Mouse (Mus musculus) hindbrain, embryonic 15.5 days (tissue): Measurements from ENCODE around the gene Lrrn4. TPM values are rescaled to one million over a fixed set of nuclear protein-coding genes. Genes with fewer than 3 reads are reported as not detected.

Experiments used
- ATAC-seq: fragments of 200-750 bp; cut with Nextera tagmentation; 2 replicates; pipeline ENCODE4 v1.8.0; 2017; ENCODE audit warnings: low read depth, moderate number of reproducible peaks, moderate TSS enrichment; ENCODE audit not compliant: low FRiP score
- H3K27ac ChIP-seq: fragments of 300-500 bp; sonication (generic); replicated peaks from 2 replicates; pipeline ENCODE4 v1.5.1; 2015; ENCODE audit warnings: mild to moderate bottlenecking, inconsistent platforms
- H3K27me3 ChIP-seq: fragments of 300-500 bp; sonication (generic); 2 replicates; pipeline ENCODE4 v1.6.1; 2015; ENCODE audit warnings: control low read depth, inconsistent platforms
- H3K36me3 ChIP-seq: fragments of 300-500 bp; sonication (generic); 2 replicates; pipeline ENCODE4 v1.6.1; 2015; ENCODE audit warnings: control low read depth, inconsistent platforms
- H3K4me1 ChIP-seq: fragments of 300-500 bp; sonication (generic); replicated peaks from 2 replicates; pipeline ENCODE4 v1.6.1; 2015; ENCODE audit warnings: control low read depth, inconsistent platforms
- H3K4me2 ChIP-seq: fragments of 300-500 bp; sonication (generic); 2 replicates; pipeline ENCODE4 v1.6.1; 2015; ENCODE audit warnings: moderate library complexity, mild to moderate bottlenecking, inconsistent platforms
- H3K4me3 ChIP-seq: fragments of 300-500 bp; sonication (generic); 2 replicates; pipeline ENCODE4 v1.5.1; 2015; ENCODE audit warnings: mild to moderate bottlenecking, inconsistent platforms
- H3K9ac ChIP-seq: fragments of 300-500 bp; sonication (generic); 2 replicates; pipeline ENCODE4 v1.6.1; 2015; ENCODE audit warnings: inconsistent platforms
- H3K9me3 ChIP-seq: fragments of 300-500 bp; sonication (generic); 2 replicates; pipeline ENCODE4 v1.6.1; 2016; ENCODE audit warnings: control low read depth, inconsistent platforms
- WGBS: fragments of 180-500 bp; shearing (Covaris S2); methylation state at CpG from one replicate; pipeline ENCODE4 v1.1.7; 2015; 5-methylcytosine and 5-hydroxymethylcytosine counted together
- polyA plus RNA-seq: library from polyadenylated mRNA; unstranded; fragments of >200 nt; fragmentation: Nextera tagmentation; extraction: Ambion mirVana; gene quantifications from 2 replicates; pipeline ENCODE4 v1.2.1, GENCODE M21; 2015

The Lrrn4 gene
- polyA plus RNA-seq, 1 experiment from 2014 or later: 0.69 TPM

- ATAC-seq: no peak
- 96% methylated on average over 1 of the region's 1 CpGs for WGBS
- no peaks in the 10 kb centered on the region for H3K27me3 ChIP-seq
These were observed 19.9 kb upstream of the Lrrn4 start for GRCm38 (mm10) chr2:132900596-132900995.

GRCm38 (mm10) chr2:132898211-132898610 is 17.5 kb upstream of the Lrrn4 start:
- no peak for ATAC-seq
- Histone ChIP-seq H3K27ac (no peak overlapping the region), H3K27me3 (no peaks in the 10 kb centered on the region), H3K36me3 (no peaks in the 10 kb centered on the region), H3K4me2 (no peak overlapping the region), H3K9me3 (no peaks in the 10 kb centered on the region), H3K9ac (no peak overlapping the region), H3K4me1 (no peaks in the 10 kb centered on the region), H3K4me3 (no peak overlapping the region)
- 80% methylated on average over 1 of the region's 1 CpGs for WGBS

More at GRCm38 (mm10) chr2:132900596-132900995, 19.9 kb upstream of the Lrrn4 start:
- no peak overlapping the region for H3K27ac ChIP-seq
- no peak overlapping the region for H3K4me3 ChIP-seq
- H3K9me3 ChIP-seq: no peaks in the 10 kb centered on the region
- H3K4me2 ChIP-seq: no peak overlapping the region
- H3K4me1 ChIP-seq: no peaks in the 10 kb centered on the region
- H3K9ac ChIP-seq: no peak overlapping the region
- no peaks in the 10 kb centered on the region for H3K36me3 ChIP-seq

DNA sequence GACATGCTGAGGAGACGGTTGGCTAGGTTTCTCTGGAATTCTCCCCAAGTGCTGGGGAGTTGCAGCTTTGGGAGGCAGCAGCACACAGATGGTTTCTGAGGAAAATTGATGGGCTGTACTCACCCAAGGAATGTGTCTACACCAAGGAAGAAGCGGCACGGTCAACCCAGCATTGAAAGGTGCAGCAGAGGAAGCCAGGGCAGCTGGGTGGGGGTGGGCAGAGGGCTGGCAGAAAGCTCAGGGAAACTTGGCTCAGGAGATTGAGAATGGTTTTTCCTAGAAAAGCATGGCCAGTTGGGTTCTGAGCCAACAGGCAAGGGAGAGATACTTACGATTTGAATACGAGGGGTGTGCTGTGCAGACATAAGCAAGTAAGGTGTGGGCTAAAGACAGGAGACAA is 13.1 kb upstream of the Lrrn4 start:
- ATAC-seq: no peak
- no peak overlapping the region for H3K4me2 ChIP-seq
- no peaks in the 10 kb centered on the region for H3K27me3 ChIP-seq
- no peak overlapping the region for H3K27ac ChIP-seq
- no peaks in the 10 kb centered on the region for H3K9me3 ChIP-seq
- H3K4me3 ChIP-seq: no peak overlapping the region
- H3K4me1 ChIP-seq: no peaks in the 10 kb centered on the region
- no peak overlapping the region for H3K9ac ChIP-seq
- 82% methylated on average over 5 of the region's 5 CpGs for WGBS
- no peaks in the 10 kb centered on the region for H3K36me3 ChIP-seq

GRCm38 (mm10) chr2:132885312-132885711 is 4.6 kb upstream of the Lrrn4 start:
- 91% methylated on average over 7 of the region's 7 CpGs for WGBS

DNA sequence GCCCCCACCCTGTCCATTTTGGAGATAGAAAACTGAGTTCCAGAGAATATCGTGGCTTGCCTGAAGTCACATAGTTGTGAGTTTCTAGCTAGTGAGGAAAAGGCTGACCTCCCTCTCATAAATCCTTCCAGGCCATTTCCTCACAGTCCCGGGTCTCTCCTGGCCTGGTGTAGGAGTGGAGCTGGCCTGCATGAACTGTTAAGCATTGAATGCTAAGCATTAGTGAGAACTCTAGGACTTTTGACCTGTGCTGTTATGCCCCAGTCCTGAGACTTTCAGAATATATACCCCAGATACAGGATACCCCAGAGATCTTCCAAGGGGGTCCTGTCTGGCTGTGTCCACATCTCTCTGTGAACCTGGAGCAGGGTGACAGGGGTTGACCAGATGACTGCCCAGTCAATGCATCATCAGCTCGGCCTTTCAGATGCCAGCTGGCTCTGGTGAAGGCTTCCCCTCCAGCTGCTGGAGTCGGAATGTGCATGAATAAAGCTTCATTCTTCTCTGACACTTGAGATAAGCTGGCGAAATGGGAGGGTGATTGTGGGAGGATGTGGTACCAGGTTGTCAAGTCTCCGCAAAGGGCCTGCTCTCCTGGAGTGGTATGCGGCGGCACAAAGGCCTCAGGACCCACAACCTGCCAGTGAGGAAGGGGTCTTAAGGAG is 3.7 kb upstream of the Lrrn4 start:
- Histone ChIP-seq H3K36me3 (no peaks in the 10 kb centered on the region), H3K9me3 (no peaks in the 10 kb centered on the region), H3K27ac (no peak overlapping the region), H3K4me3 (no peak overlapping the region), H3K27me3 (peaks cover 18% of the 10 kb centered on the region), H3K4me1 (peaks cover 11% of the 10 kb centered on the region), H3K4me2 (no peak overlapping the region), H3K9ac (no peak overlapping the region)
- ATAC-seq: no peak
- 81% methylated on average over 8 of the region's 8 CpGs for WGBS

More at GRCm38 (mm10) chr2:132885312-132885711, 4.6 kb upstream of the Lrrn4 start:
- Histone ChIP-seq H3K4me1 (peaks cover 3% of the 10 kb centered on the region), H3K4me3 (no peak overlapping the region), H3K36me3 (no peaks in the 10 kb centered on the region), H3K9me3 (no peaks in the 10 kb centered on the region), H3K27ac (no peak overlapping the region), H3K9ac (no peak overlapping the region), H3K27me3 (peaks cover 17% of the 10 kb centered on the region), H3K4me2 (no peak overlapping the region)
- ATAC-seq: no peak

GRCm38 (mm10) chr2:132879261-132880044 is 1.2 kb downstream of the Lrrn4 start:
- Histone ChIP-seq H3K27ac (no peak overlapping the region), H3K9ac (peak overlapping the region; percentile 54), H3K27me3 (peaks cover 39% of the 10 kb centered on the region), H3K4me1 (peaks cover 19% of the 10 kb centered on the region), H3K9me3 (no peaks in the 10 kb centered on the region), H3K4me2 (peak overlapping the region; percentile 82), H3K4me3 (peak overlapping the region; percentile 56), H3K36me3 (no peaks in the 10 kb centered on the region)
- under 1% methylated on average over 58 of the region's 58 CpGs for WGBS
- peak; percentile 90 for ATAC-seq

- H3K4me2 ChIP-seq: no peak overlapping the region
- 77% methylated on average over 1 of the region's 1 CpGs for WGBS
- H3K4me1 ChIP-seq: peaks cover 19% of the 10 kb centered on the region
- no peak for ATAC-seq
- no peak overlapping the region for H3K27ac ChIP-seq
- no peak overlapping the region for H3K9ac ChIP-seq
- H3K4me3 ChIP-seq: no peak overlapping the region
- no peaks in the 10 kb centered on the region for H3K9me3 ChIP-seq
- peaks cover 38% of the 10 kb centered on the region for H3K27me3 ChIP-seq
- no peaks in the 10 kb centered on the region for H3K36me3 ChIP-seq
These were observed 3.7 kb downstream of the Lrrn4 start for GRCm38 (mm10) chr2:132876991-132877390.

GRCm38 (mm10) chr2:132873657-132874326 is 6.9 kb downstream of the Lrrn4 start:
- Histone ChIP-seq H3K4me2 (no peak overlapping the region), H3K4me1 (peaks cover 1% of the 10 kb centered on the region; the same call in 1 of the 2 replicates), H3K27ac (no peak overlapping the region), H3K36me3 (no peaks in the 10 kb centered on the region), H3K27me3 (peaks cover 16% of the 10 kb centered on the region), H3K4me3 (no peak overlapping the region), H3K9ac (no peak overlapping the region), H3K9me3 (no peaks in the 10 kb centered on the region)
- no peak for ATAC-seq
- 79% methylated on average over 10 of the region's 10 CpGs for WGBS

DNA sequence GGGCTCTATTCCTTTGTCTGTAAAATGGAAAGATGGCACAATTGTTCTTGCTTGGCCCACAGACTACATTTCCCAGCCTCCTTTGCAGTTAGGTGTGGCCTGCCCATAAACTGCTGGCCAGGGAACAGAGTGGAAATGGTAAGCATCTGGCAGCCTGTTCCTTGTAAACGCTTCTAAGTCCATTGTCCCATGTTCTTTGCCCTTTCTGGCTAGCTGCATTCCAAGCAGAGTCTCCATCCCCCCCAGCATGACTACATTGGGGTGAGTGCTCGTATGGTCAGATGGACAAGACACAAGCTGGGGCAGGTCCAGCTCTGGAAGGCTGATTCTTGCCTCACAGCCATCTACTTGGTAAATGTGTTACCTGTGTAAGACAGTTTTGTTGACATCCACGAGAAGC is 9.0 kb downstream of the Lrrn4 start:
- WGBS: 78% methylated on average over 3 of the region's 3 CpGs
- no peak overlapping the region for H3K4me2 ChIP-seq
- H3K9me3 ChIP-seq: no peaks in the 10 kb centered on the region
- no peak overlapping the region for H3K4me3 ChIP-seq
- H3K36me3 ChIP-seq: peaks cover 3% of the 10 kb centered on the region; the same call in 1 of the 2 replicates
- H3K27ac ChIP-seq: no peak overlapping the region
- H3K4me1 ChIP-seq: no peaks in the 10 kb centered on the region
- H3K27me3 ChIP-seq: no peaks in the 10 kb centered on the region
- no peak overlapping the region for H3K9ac ChIP-seq
- no peak for ATAC-seq

DNA sequence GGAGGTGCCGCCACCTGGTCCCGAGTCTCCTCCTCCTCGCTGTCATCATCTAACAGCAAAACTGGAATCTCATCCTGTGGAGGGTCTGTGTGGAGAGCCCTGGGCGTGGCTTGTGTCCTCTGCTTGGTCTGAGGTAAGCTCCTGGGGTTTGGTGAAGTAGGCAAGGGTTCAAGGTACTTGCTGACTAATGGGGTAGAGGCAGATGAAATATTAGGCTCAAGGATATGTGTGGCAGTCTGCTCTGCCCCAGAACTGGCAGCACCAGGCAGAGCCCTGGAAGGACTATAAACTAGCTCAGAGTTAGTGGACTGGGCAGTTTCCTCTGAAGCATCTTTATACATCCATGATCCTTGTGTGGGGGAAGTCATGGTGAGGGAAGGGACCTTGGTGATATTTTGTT is 10.4 kb downstream of the Lrrn4 start:
- no peak overlapping the region for H3K27ac ChIP-seq
- 87% methylated on average over 4 of the region's 4 CpGs for WGBS
- no peak overlapping the region for H3K9ac ChIP-seq
- no peak overlapping the region for H3K4me3 ChIP-seq
- H3K4me2 ChIP-seq: no peak overlapping the region
- 0 out of 2 replicates have a peak, but pooled peaks have one; percentile 3 for ATAC-seq
- no peaks in the 10 kb centered on the region for H3K27me3 ChIP-seq
- peaks cover 10% of the 10 kb centered on the region for H3K36me3 ChIP-seq
- H3K9me3 ChIP-seq: no peaks in the 10 kb centered on the region
- H3K4me1 ChIP-seq: no peaks in the 10 kb centered on the region

- Histone ChIP-seq H3K9me3 (no peaks in the 10 kb centered on the region), H3K9ac (no peak overlapping the region), H3K27me3 (no peaks in the 10 kb centered on the region), H3K4me2 (no peak overlapping the region), H3K27ac (no peak overlapping the region), H3K36me3 (peaks cover 14% of the 10 kb centered on the region), H3K4me1 (no peaks in the 10 kb centered on the region), H3K4me3 (no peak overlapping the region)
- 96% methylated on average over 5 of the region's 5 CpGs for WGBS
- no peak; the same call in 1 of the 2 replicates for ATAC-seq
These were observed 11.0 kb downstream of the Lrrn4 start for GRCm38 (mm10) chr2:132869682-132870081.

DNA sequence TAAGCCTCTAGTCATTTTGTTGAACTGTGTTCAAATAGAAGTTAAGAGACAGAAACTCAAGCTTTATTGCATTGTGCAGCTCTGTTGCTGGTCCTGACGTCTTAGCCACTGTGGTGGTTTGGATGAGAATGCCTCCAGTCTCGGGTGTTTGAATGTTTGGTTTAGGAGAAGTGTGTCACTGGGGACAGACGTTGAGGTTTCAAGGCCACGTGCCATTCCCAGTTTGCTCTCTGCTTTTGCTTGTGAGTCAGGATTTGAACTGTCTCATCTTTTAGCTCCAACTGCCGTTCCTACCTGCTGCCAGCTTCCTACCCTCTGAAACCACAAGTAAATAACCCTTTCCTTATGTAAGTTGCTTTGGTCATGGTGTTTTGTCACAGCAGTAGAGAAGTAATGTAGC is 13.2 kb downstream of the Lrrn4 start:
- no peak for ATAC-seq
- Histone ChIP-seq H3K9me3 (no peaks in the 10 kb centered on the region), H3K4me2 (no peak overlapping the region), H3K4me1 (no peaks in the 10 kb centered on the region), H3K9ac (no peak overlapping the region), H3K27me3 (no peaks in the 10 kb centered on the region), H3K27ac (no peak overlapping the region), H3K36me3 (peaks cover 20% of the 10 kb centered on the region), H3K4me3 (no peak overlapping the region)
- 88% methylated on average over 5 of the region's 5 CpGs for WGBS
